Mouse (Mus musculus) spleen, postnatal 36 days (tissue): ENCODE measurements around the gene Prpf40a.
A peak's percentile ranks its signal among the peaks of the same experiment; 100 is the strongest.

Source experiments
- DNase-seq, 2 experiments: peaks; one replicate each; pipeline ENCODE4 v3.0.0; 2022; ENCODE audit warnings: low spot score in 2 of 2, mixed read lengths in 1 of 2

Gene Prpf40a

GRCm38 (mm10) chr2:53190684-53191511 lies at the start of gene Prpf40a:
TSS of gene Prpf40a (minus strand) at chr2:53191284.
- peak; percentile 99 for DNase-seq

GRCm38 (mm10) chr2:53222242-53222641 lies 31.2 kb upstream of the Prpf40a start:
- DNase-seq = no peak

GRCm38 (mm10) chr2:53213493-53213892 lies 22.4 kb upstream of the Prpf40a start:
- DNase-seq = no peak

GRCm38 (mm10) chr2:53206749-53207148 lies 15.7 kb upstream of the Prpf40a start:
- no peak for DNase-seq

- no peak for DNase-seq
These were observed 13.5 kb upstream of the Prpf40a start for GRCm38 (mm10) chr2:53204373-53205274.

GRCm38 (mm10) chr2:53200164-53200885 lies 9.2 kb upstream of the Prpf40a start:
- DNase-seq = no peak

- no peak for DNase-seq
These were observed 8.1 kb upstream of the Prpf40a start for GRCm38 (mm10) chr2:53199203-53199602.

GRCm38 (mm10) chr2:53196431-53196830 lies 5.3 kb upstream of the Prpf40a start:
- DNase-seq = no peak

GRCm38 (mm10) chr2:53192386-53192785 lies 1.3 kb upstream of the Prpf40a start:
- no peak for DNase-seq

- DNase-seq = peak; percentile 96 to 97
These were observed 588 bp upstream of the Prpf40a start, which contains the start of gene Arl6ip6 for GRCm38 (mm10) chr2:53191523-53192220. TSS of gene Arl6ip6 (plus strand) at chr2:53191726.

GRCm38 (mm10) chr2:53189811-53190210 lies 1.3 kb downstream of the Prpf40a start:
- peak in 1 of 2 experiments; percentile 7 for DNase-seq

GRCm38 (mm10) chr2:53179876-53180275 lies 11.2 kb downstream of the Prpf40a start:
- DNase-seq = no peak

GRCm38 (mm10) chr2:53178966-53179365 lies 12.1 kb downstream of the Prpf40a start:
- DNase-seq = no peak

GRCm38 (mm10) chr2:53173966-53174365 lies 17.1 kb downstream of the Prpf40a start:
- no peak for DNase-seq

- no peak for DNase-seq
These were observed 44.2 kb downstream of the Prpf40a start for GRCm38 (mm10) chr2:53146852-53147251.

- no peak for DNase-seq
These were observed 59.5 kb downstream of the Prpf40a start for GRCm38 (mm10) chr2:53131567-53131966.

GRCm38 (mm10) chr2:53129070-53129469 lies 62.0 kb downstream of the Prpf40a start:
- no peak for DNase-seq

GRCm38 (mm10) chr2:53125998-53126397 lies 65.1 kb downstream of the Prpf40a start:
- no peak for DNase-seq

- DNase-seq = no peak
These were observed 69.3 kb downstream of the Prpf40a start for GRCm38 (mm10) chr2:53121797-53122196.

- DNase-seq = no peak
These were observed 82.5 kb downstream of the Prpf40a start for GRCm38 (mm10) chr2:53108547-53108946.

GRCm38 (mm10) chr2:53106472-53106871 lies 84.6 kb downstream of the Prpf40a start:
- DNase-seq = no peak
